Mouse (Mus musculus) MEL (cell line): ENCODE measurements around the gene Rilpl1. TPM values are rescaled to one million over a fixed set of nuclear protein-coding genes. Genes with fewer than 3 reads are reported as not detected.

ENCODE experiments used
- DNase-seq: peaks from one replicate; pipeline ENCODE4 v3.0.0; 2011; ENCODE audit warnings: low read depth, low spot score
- H3K27ac ChIP-seq: 2 replicates; pipeline ENCODE4 v1.5.1; 2012; ENCODE audit warnings: low read depth, mild to moderate bottlenecking, control low read depth, low read length, moderate library complexity; ENCODE audit not compliant: control insufficient read depth
- H3K27me3 ChIP-seq, 2 experiments: fragments of 150-350 bp in 1 of 2; sonication (generic) in 1 of 2; 2 replicates each; pipeline ENCODE4 v1.6.1; 2012; ENCODE audit warnings: low read length in 2 of 2, mild to moderate bottlenecking in 2 of 2, improper control_type of control experiment in 1 of 2, moderate library complexity in 1 of 2; ENCODE audit not compliant: insufficient read depth in 2 of 2, control insufficient read depth in 1 of 2
- H3K36me3 ChIP-seq, 2 experiments: 2 replicates each; pipeline ENCODE4 v1.6.1; 2012 to 2014; ENCODE audit warnings: low read length in 2 of 2, improper control_type of control experiment in 1 of 2, inconsistent platforms in 1 of 2, mild to moderate bottlenecking in 1 of 2; ENCODE audit not compliant: insufficient read depth in 2 of 2, control insufficient read depth in 1 of 2
- H3K4me1 ChIP-seq, 2 experiments: fragments of 150-350 bp in 1 of 2; sonication (generic) in 1 of 2; 2 replicates each; pipeline ENCODE4 v1.6.1; 2012; ENCODE audit warnings: low read length in 2 of 2, improper control_type of control experiment in 1 of 2, mild to moderate bottlenecking in 1 of 2; ENCODE audit not compliant: insufficient read depth in 2 of 2, control insufficient read depth in 1 of 2
- H3K4me3 ChIP-seq, 2 experiments: fragments of 150-350 bp in 1 of 2; sonication (generic) in 1 of 2; 2 replicates each; pipeline ENCODE4 v1.5.1; 2012; ENCODE audit warnings: low read depth in 2 of 2, low read length in 2 of 2, mild to moderate bottlenecking in 2 of 2, moderate library complexity in 2 of 2, control low read depth in 1 of 2, improper control_type of control experiment in 1 of 2; ENCODE audit not compliant: control insufficient read depth in 1 of 2, insufficient read depth in 1 of 2
- H3K79me2 ChIP-seq: 2 replicates; pipeline ENCODE4 v1.6.1; 2012; ENCODE audit warnings: mild to moderate bottlenecking, low read length, moderate library complexity; ENCODE audit not compliant: control insufficient read depth, poor library complexity, insufficient read depth
- H3K9ac ChIP-seq: 2 replicates; pipeline ENCODE4 v1.6.1; 2012; ENCODE audit warnings: low read depth, mild to moderate bottlenecking, control low read depth, low read length, moderate library complexity; ENCODE audit not compliant: control insufficient read depth, poor library complexity, severe bottlenecking
- H3K9me3 ChIP-seq: fragments of 150-350 bp; sonication (generic); replicated peaks from 2 replicates; pipeline ENCODE4 v1.6.1; 2012; ENCODE audit warnings: mild to moderate bottlenecking, low read length, improper control_type of control experiment, moderate library complexity; ENCODE audit not compliant: insufficient read depth
- BHLHE40 ChIP-seq: IDR thresholded peaks from 2 replicates; pipeline ENCODE4 v1.6.1; 2012; ENCODE audit warnings: low read depth, mild to moderate bottlenecking, inconsistent platforms, low read length, improper control_type of control experiment, borderline replicate concordance
- CHD1 ChIP-seq: IDR thresholded peaks from 2 replicates; pipeline ENCODE4 v1.6.1; 2012; ENCODE audit warnings: low read depth, mild to moderate bottlenecking, inconsistent platforms, low read length, improper control_type of control experiment
- CTCF ChIP-seq, 3 experiments: IDR thresholded peaks in 2 of 3; conservative IDR thresholded peaks in 1 of 3; 2 replicates each; pipeline ENCODE4 v1.5.1; 2011 to 2012; ENCODE audit warnings: low read length in 3 of 3, low read depth in 2 of 3, mild to moderate bottlenecking in 2 of 3, improper control_type of control experiment in 1 of 3, inconsistent platforms in 1 of 3, mixed read lengths in 1 of 3, moderate library complexity in 1 of 3; ENCODE audit not compliant: control insufficient read depth in 1 of 3, insufficient read depth in 1 of 3, poor library complexity in 1 of 3, severe bottlenecking in 1 of 3
- E2F4 ChIP-seq: IDR thresholded peaks from 2 replicates; pipeline ENCODE4 v1.6.1; 2011; ENCODE audit warnings: low read depth, low read length, improper control_type of control experiment, borderline replicate concordance
- ELF1 ChIP-seq: IDR thresholded peaks from 2 replicates; pipeline ENCODE4 v1.6.1; 2014; ENCODE audit warnings: low read depth, mild to moderate bottlenecking, inconsistent platforms, low read length, improper control_type of control experiment, moderate library complexity
- ETS1 ChIP-seq: IDR thresholded peaks from 2 replicates; pipeline ENCODE4 v1.6.1; 2012; ENCODE audit warnings: low read depth, mild to moderate bottlenecking, inconsistent platforms, low read length, improper control_type of control experiment, moderate library complexity
- GABPA ChIP-seq: IDR thresholded peaks from 2 replicates; pipeline ENCODE4 v1.6.1; 2012; ENCODE audit warnings: low read depth, mild to moderate bottlenecking, inconsistent platforms, low read length, improper control_type of control experiment, moderate library complexity
- HCFC1 ChIP-seq: IDR thresholded peaks from 2 replicates; pipeline ENCODE4 v1.6.1; 2012; ENCODE audit warnings: low read depth, mild to moderate bottlenecking, inconsistent platforms, low read length, improper control_type of control experiment, moderate library complexity
- MEF2A ChIP-seq: IDR thresholded peaks from 2 replicates; pipeline ENCODE4 v1.6.1; 2014; ENCODE audit warnings: low read depth, mild to moderate bottlenecking, inconsistent platforms, low read length, improper control_type of control experiment; ENCODE audit not compliant: poor library complexity, insufficient replicate concordance, severe bottlenecking; ENCODE audit errors: extremely low read depth
- MYB ChIP-seq: IDR thresholded peaks from 2 replicates; pipeline ENCODE4 v1.6.1; 2011; ENCODE audit warnings: mild to moderate bottlenecking, low read depth, low read length, improper control_type of control experiment
- NELFE ChIP-seq: IDR thresholded peaks from 2 replicates; pipeline ENCODE4 v1.6.1; 2011; ENCODE audit warnings: low read depth, low read length, improper control_type of control experiment
- POLR2AphosphoS2 ChIP-seq: IDR thresholded peaks from 2 replicates; pipeline ENCODE4 v1.6.1; 2011; ENCODE audit warnings: low read length, improper control_type of control experiment
- RCOR1 ChIP-seq: IDR thresholded peaks from 2 replicates; pipeline ENCODE4 v1.6.1; 2012; ENCODE audit warnings: low read depth, mild to moderate bottlenecking, inconsistent platforms, low read length, improper control_type of control experiment
- SIN3A ChIP-seq: IDR thresholded peaks from 2 replicates; pipeline ENCODE4 v1.6.1; 2012; ENCODE audit warnings: low read length, improper control_type of control experiment, inconsistent platforms
- SMC3 ChIP-seq: IDR thresholded peaks from 2 replicates; pipeline ENCODE4 v1.6.1; 2011; ENCODE audit warnings: low read depth, low read length, improper control_type of control experiment
- TAL1 ChIP-seq: IDR thresholded peaks from 2 replicates; pipeline ENCODE4 v1.6.1; 2012; ENCODE audit warnings: mild to moderate bottlenecking, inconsistent platforms, low read length, moderate library complexity, mixed read lengths
- TBP ChIP-seq: IDR thresholded peaks from 2 replicates; pipeline ENCODE4 v1.8.0; 2011; ENCODE audit warnings: low read depth, low read length, improper control_type of control experiment
- TCF12 ChIP-seq: IDR thresholded peaks from 2 replicates; pipeline ENCODE4 v1.6.1; 2014; ENCODE audit warnings: low read depth, mild to moderate bottlenecking, inconsistent platforms, low read length, improper control_type of control experiment, moderate library complexity
- UBTF ChIP-seq: IDR thresholded peaks from 2 replicates; pipeline ENCODE4 v1.6.1; 2012; ENCODE audit warnings: low read depth, mild to moderate bottlenecking, inconsistent platforms, low read length, improper control_type of control experiment, moderate library complexity, borderline replicate concordance; ENCODE audit not compliant: insufficient read depth
- USF1 ChIP-seq: IDR thresholded peaks from 2 replicates; pipeline ENCODE4 v1.6.1; 2014; ENCODE audit warnings: low read depth, mild to moderate bottlenecking, inconsistent platforms, low read length, improper control_type of control experiment, moderate library complexity
- USF2 ChIP-seq, 2 experiments: IDR thresholded peaks; 2 replicates each; pipeline ENCODE4 v1.6.1; 2011 to 2012; ENCODE audit warnings: improper control_type of control experiment in 2 of 2, low read length in 2 of 2, borderline replicate concordance in 1 of 2, inconsistent platforms in 1 of 2, low read depth in 1 of 2, mild to moderate bottlenecking in 1 of 2; ENCODE audit not compliant: insufficient read depth in 1 of 2
- ZC3H11A ChIP-seq: IDR thresholded peaks from 2 replicates; pipeline ENCODE4 v1.6.1; 2012; ENCODE audit warnings: low read depth, mild to moderate bottlenecking, inconsistent platforms, low read length, improper control_type of control experiment
- ZKSCAN1 ChIP-seq: IDR thresholded peaks from 2 replicates; pipeline ENCODE4 v1.6.1; 2012; ENCODE audit warnings: low read depth, mild to moderate bottlenecking, inconsistent platforms, low read length, improper control_type of control experiment, moderate library complexity
- polyA plus RNA-seq, 2 experiments: library from polyadenylated mRNA; stranded (reverse) in 1 of 2; unstranded in 1 of 2; fragments of >175 nt in 1 of 2; fragments of >200 nt in 1 of 2; gene quantifications; 2 replicates each; pipeline versions ENCODE4 v1.2.1 to v1.2.4; 2012; ENCODE audit warnings: low replicate concordance in 2 of 2, low read depth in 1 of 2; ENCODE audit not compliant: insufficient read length in 2 of 2, insufficient read depth in 1 of 2, missing spikeins in 1 of 2
- total RNA-seq: library from RNA; depleted of rRNA; stranded (reverse); fragments of 300-350 nt; gene quantifications from 2 replicates; pipeline ENCODE4 v1.2.3, GENCODE M21; 2012

The Rilpl1 gene
- total and polyA plus RNA-seq, 3 experiments: 5.7 to 8.6 TPM; not detected in 1

DNA sequence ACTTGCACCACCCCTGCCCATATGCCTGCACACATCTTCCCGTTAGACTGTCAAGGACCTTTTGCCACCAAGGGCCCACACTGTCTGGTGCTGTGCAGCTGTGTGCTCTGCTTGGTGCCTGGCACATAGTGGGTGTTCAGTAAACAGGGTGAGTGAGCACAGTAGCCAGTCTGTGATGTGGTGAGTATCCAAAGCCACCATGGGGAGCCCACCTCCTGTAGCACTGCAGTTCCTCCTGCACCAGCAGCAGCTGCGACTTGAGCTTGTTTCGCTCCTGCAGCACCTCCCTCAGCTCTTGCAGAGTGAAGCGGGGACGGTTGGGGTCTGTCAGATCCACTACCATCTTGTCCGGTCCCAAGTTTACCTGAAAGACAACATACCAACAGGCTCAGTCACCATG, 61.7 kb downstream of the Rilpl1 start:
- no peaks in the 10 kb centered on the region for H3K9me3 ChIP-seq
- H3K36me3 ChIP-seq: no peaks in the 10 kb centered on the region
- 0 out of 4 replicates have a peak, but pooled peaks cover 0 to 2% of the 10 kb centered on the region in 2 experiments for H3K4me1 ChIP-seq
- no peaks in the 10 kb centered on the region for H3K27me3 ChIP-seq
- H3K79me2 ChIP-seq: no peaks in the 10 kb centered on the region
- H3K4me3 ChIP-seq: no peak overlapping the region
- no peak for DNase-seq
- H3K27ac ChIP-seq: no peak overlapping the region
- TF ChIP-seq ZKSCAN1 (no peak), MYB (no peak), ELF1 (no peak), ETS1 (no peak)
- no peak overlapping the region for H3K9ac ChIP-seq

DNA sequence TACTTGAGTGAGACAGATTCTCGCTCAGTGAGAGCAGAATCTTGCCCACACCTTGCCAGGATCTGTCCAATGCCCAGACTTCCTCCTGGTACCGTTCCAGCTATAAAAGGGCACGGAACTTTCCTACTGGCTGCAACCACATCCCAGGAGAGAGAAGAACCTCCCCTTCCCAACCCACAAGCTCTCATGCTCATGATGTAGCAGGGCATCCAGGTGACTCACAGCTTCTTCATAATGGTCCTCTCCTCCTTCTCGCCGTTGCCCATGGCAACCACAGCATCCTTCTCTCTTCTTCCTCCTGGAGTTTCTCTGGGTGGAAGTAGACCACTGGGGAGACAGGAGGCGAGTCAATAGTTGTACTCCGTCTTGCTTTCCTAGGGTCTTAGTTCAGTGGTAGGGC, 62.8 kb downstream of the Rilpl1 start:
- no peak overlapping the region for H3K4me3 ChIP-seq
- no peak overlapping the region for H3K27ac ChIP-seq
- H3K27me3 ChIP-seq: no peaks in the 10 kb centered on the region
- H3K9ac ChIP-seq: no peak overlapping the region
- no peaks in the 10 kb centered on the region for H3K36me3 ChIP-seq
- no peaks in the 10 kb centered on the region for H3K9me3 ChIP-seq
- TF ChIP-seq TCF12 (no peak), USF2 (IDR thresholded peaks at IDR 0.05; ENCODE audit: borderline replicate concordance in 1 of 2, insufficient read depth in 1 of 2, low read depth in 1 of 2, low read length in 2 of 2) (no peak), ZC3H11A (no peak), BHLHE40 (no peak), CTCF (IDR thresholded peaks at IDR 0.05 in 2 of 3, conservative IDR thresholded peaks at IDR 0.05 in 1 of 3; ENCODE audit: control insufficient read depth in 1 of 3, insufficient read depth in 1 of 3, low read depth in 2 of 3, low read length in 3 of 3, poor library complexity in 1 of 3, severe bottlenecking in 1 of 3) (no peak), TBP (no peak)
- 0 out of 4 replicates have a peak, but pooled peaks cover 0 to 2% of the 10 kb centered on the region in 2 experiments for H3K4me1 ChIP-seq
- H3K79me2 ChIP-seq: no peaks in the 10 kb centered on the region
- DNase-seq: no peak

DNA sequence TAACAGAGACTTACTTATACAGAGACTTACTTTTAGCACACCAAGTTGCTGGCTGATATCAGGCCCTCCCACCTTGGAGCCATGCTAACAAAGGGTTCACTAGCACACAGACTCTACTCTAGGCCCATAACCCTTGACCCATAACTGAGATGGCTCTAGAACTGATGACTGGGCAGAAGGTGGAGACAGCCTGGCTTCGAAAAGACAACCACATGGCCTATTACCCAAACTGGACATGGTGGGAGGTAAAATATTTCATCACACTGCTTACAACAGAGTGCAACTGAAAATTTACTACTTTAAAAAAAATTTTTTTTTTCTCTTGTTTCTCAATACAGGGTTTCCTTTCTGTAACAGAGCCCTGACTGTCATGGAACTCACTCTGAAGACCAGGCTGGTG, 63.4 kb downstream of the Rilpl1 start:
- DNase-seq: no peak
- Histone ChIP-seq H3K4me1 (0 out of 4 replicates have a peak, but pooled peaks cover 0 to 2% of the 10 kb centered on the region in 2 experiments), H3K79me2 (no peaks in the 10 kb centered on the region), H3K27ac (no peak overlapping the region), H3K9me3 (no peaks in the 10 kb centered on the region), H3K36me3 (no peaks in the 10 kb centered on the region)
- TF ChIP-seq RCOR1: no peak
- TF ChIP-seq SIN3A: no peak
- no peak for TF ChIP-seq POLR2AphosphoS2
- no peak for TF ChIP-seq CHD1
- TF ChIP-seq USF1: no peak
- no peak for TF ChIP-seq TAL1
- TF ChIP-seq UBTF: no peak
- no peak for TF ChIP-seq TBP
- TF ChIP-seq NELFE: no peak
- TF ChIP-seq E2F4: no peak
- TF ChIP-seq MEF2A: no peak
- no peak for TF ChIP-seq TCF12
- TF ChIP-seq ETS1: no peak
- TF ChIP-seq HCFC1: no peak
- TF ChIP-seq SMC3: no peak
- no peak for TF ChIP-seq ELF1
- TF ChIP-seq GABPA: no peak
- no peak for TF ChIP-seq ZKSCAN1
- TF ChIP-seq, all 39 proteins: peak for 0
- no peak overlapping the region for H3K4me3 ChIP-seq
- H3K27me3 ChIP-seq: no peaks in the 10 kb centered on the region
- H3K9ac ChIP-seq: no peak overlapping the region
